Mouse (Mus musculus): ENCODE measurements around the gene Plekhg3.

DNA sequence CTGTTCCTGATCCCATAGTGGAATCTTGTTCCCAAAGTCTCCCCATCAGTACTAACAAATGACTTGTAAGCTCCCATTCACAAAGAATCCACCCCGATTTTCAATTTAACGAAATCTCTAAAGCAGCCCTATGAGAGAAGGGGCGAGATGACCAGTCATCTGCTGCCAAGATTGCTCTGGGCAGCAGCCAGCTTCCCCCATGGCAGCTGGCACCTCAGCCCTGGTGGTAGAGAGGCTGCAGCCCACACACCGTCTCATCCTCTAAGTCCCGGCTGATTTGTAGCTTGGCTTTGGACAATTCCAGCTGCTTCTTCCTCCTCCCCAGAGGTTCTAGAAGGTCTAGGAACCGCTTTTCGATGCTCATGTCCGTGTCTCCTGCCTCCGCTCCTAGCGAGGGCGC lies 77.5 kb downstream of the Plekhg3 start:
- no peak for TF ChIP-seq CHD2 (IDR thresholded peaks at IDR 0.05; ENCODE audit: low read depth, low read length)
- no peak for TF ChIP-seq HCFC1 (IDR thresholded peaks at IDR 0.05; ENCODE audit: borderline replicate concordance, insufficient read depth, low read length)
